Mouse (Mus musculus) kidney, embryonic 14.5 days (tissue): ENCODE results near the gene Gp1ba. TPM values are rescaled to one million over a fixed set of nuclear protein-coding genes. Genes with fewer than 3 reads are reported as not detected.

Source experiments
- ATAC-seq: fragments of 200-750 bp; cut with Nextera tagmentation; 2 replicates; pipeline ENCODE4 v1.8.0; 2017; ENCODE audit warnings: moderate number of reproducible peaks, mild to moderate bottlenecking, moderate TSS enrichment, moderate library complexity; ENCODE audit not compliant: low FRiP score, low TSS enrichment
- H3K27ac ChIP-seq: fragments of 300-500 bp; sonication (generic); 2 replicates; pipeline ENCODE4 v1.5.1; 2014; ENCODE audit warnings: low read depth, mild to moderate bottlenecking, low read length, moderate library complexity, mixed read lengths
- H3K27me3 ChIP-seq: fragments of 300-500 bp; sonication (generic); 2 replicates; pipeline ENCODE4 v1.6.1; 2014; ENCODE audit warnings: mild to moderate bottlenecking, low read length; ENCODE audit not compliant: control insufficient read depth, insufficient read depth
- H3K36me3 ChIP-seq: fragments of 300-500 bp; sonication (generic); 2 replicates; pipeline ENCODE4 v1.6.1; 2014; ENCODE audit warnings: low read length, mixed read lengths; ENCODE audit not compliant: control insufficient read depth, insufficient read depth
- H3K4me1 ChIP-seq: fragments of 300-500 bp; sonication (generic); 2 replicates; pipeline ENCODE4 v1.6.1; 2014; ENCODE audit warnings: low read length, mixed read lengths; ENCODE audit not compliant: control insufficient read depth, insufficient read depth
- H3K4me2 ChIP-seq: fragments of 300-500 bp; sonication (generic); replicated peaks from 2 replicates; pipeline ENCODE4 v1.6.1; 2014; ENCODE audit warnings: low read depth, mild to moderate bottlenecking, low read length
- H3K4me3 ChIP-seq: fragments of 300-500 bp; sonication (generic); 2 replicates; pipeline ENCODE4 v1.5.1; 2014; ENCODE audit warnings: mild to moderate bottlenecking, low read length
- H3K9ac ChIP-seq: fragments of 300-500 bp; sonication (generic); 2 replicates; pipeline ENCODE4 v1.6.1; 2014; ENCODE audit warnings: low read depth, mild to moderate bottlenecking, low read length, moderate library complexity
- H3K9me3 ChIP-seq: fragments of 300-500 bp; sonication (generic); 2 replicates; pipeline ENCODE4 v1.6.1; 2016; ENCODE audit warnings: low read length; ENCODE audit not compliant: control insufficient read depth
- WGBS: fragments of 180-500 bp; shearing (Covaris S2); extraction: QIAGEN DNeasy Blood & Tissue Kit; methylation state at CpG from one replicate; pipeline ENCODE4 v1.1.7; 2014; 5-methylcytosine and 5-hydroxymethylcytosine counted together
- polyA plus RNA-seq: library from polyadenylated mRNA; unstranded; fragments of >200 nt; fragmentation: Nextera tagmentation; extraction: Ambion mirVana; gene quantifications from 2 replicates; pipeline ENCODE4 v1.2.1, GENCODE M21; 2014

The Gp1ba gene
- polyA plus RNA-seq, 1 experiment from 2014 or later: 0.35 TPM

DNA sequence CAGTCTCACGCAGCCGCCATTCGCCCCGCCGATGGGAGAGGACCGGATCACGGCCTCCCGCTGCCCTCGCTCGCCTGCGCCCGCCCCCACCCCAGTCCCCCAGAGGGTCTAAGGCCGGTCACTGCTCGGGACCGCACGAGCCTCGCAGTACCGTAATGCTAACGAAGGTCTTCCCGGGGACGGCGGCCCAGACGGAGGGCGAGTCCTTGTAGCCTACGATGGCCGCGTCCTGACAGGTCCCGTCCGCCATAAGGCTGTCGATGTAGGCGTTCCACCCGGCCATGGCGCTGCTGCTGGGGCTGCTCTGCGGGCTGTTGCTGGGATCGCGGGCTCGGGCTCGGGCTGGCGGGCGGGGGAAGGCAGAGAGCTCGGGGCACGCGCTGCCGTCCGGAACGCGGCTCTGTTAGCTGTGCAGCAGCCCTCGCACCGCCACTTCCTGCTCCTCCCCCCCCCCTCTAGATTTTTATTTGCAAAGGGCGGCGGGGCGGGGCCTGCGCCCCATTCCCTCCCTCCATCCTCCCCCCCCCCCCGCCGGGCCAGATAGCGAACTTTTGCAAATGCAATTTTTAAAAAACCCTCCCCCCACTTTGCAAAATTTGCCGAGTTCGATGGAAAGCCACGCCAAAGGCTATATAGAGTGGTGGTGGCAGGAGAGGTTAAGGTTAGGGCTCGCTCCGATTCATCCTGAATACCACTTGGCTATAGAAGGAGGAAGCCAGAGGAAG lies 15.4 kb downstream of the Gp1ba start, which contains the start of gene Pfn1:
Gene Pfn1 (minus strand): TSS at position 447 of the 725 bp plus-strand sequence.
- H3K36me3 ChIP-seq: peaks cover 36% of the 10 kb centered on the region
- H3K4me2 ChIP-seq: peak within 1 kb of the TSS; percentile 71
- H3K9ac ChIP-seq: peak within 1 kb of the TSS; percentile 95
- peaks cover 46% of the 10 kb centered on the region for H3K4me1 ChIP-seq
- peak within 1 kb of the TSS; percentile 99 for H3K27ac ChIP-seq
- under 1% methylated on average over 60 of the region's 61 CpGs for WGBS
- H3K27me3 ChIP-seq: no peaks in the 10 kb centered on the region
- H3K4me3 ChIP-seq: peak within 1 kb of the TSS; percentile 93
- ATAC-seq: peak; percentile 34
- no peaks in the 10 kb centered on the region for H3K9me3 ChIP-seq

DNA sequence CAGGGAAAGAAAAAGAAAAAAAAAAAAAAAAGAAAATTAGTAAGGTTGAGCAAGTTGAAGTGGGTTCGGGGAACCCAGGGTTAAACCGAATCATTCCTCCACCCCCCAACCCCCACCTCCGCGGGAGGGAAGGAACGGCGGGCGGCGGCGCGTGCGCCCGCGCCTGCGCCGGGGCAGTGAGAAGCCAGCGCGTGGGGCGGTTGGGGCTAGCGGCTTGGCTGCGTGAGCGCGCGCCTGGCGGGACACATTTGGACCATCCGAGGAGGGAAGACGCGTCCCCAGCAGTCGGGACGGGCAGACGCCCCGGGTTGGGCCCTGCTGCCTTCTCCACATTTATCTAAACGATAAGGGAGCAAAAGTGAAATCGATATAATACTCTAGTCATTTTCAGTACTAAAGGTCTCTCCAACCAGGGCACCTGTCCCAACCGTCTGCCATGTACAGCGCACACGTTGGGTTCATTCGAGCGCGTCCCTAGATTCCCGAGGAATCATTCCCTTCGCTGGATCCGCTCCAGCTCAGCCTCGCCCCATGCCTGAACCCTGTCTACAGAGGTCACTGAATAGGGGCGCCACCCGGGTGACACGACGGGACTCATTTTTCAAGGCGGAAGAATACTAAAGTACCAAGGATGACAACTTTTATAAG lies 16.1 kb downstream of the Gp1ba start:
- Histone ChIP-seq H3K9me3 (no peaks in the 10 kb centered on the region), H3K4me2 (peak overlapping the region; percentile 71), H3K27me3 (no peaks in the 10 kb centered on the region), H3K9ac (peak overlapping the region; percentile 95), H3K4me1 (peaks cover 45% of the 10 kb centered on the region), H3K4me3 (peak overlapping the region; percentile 93), H3K36me3 (peaks cover 29% of the 10 kb centered on the region), H3K27ac (peak overlapping the region; percentile 99)
- peak; percentile 45 for ATAC-seq
- under 1% methylated on average over 46 of the region's 48 CpGs for WGBS

DNA sequence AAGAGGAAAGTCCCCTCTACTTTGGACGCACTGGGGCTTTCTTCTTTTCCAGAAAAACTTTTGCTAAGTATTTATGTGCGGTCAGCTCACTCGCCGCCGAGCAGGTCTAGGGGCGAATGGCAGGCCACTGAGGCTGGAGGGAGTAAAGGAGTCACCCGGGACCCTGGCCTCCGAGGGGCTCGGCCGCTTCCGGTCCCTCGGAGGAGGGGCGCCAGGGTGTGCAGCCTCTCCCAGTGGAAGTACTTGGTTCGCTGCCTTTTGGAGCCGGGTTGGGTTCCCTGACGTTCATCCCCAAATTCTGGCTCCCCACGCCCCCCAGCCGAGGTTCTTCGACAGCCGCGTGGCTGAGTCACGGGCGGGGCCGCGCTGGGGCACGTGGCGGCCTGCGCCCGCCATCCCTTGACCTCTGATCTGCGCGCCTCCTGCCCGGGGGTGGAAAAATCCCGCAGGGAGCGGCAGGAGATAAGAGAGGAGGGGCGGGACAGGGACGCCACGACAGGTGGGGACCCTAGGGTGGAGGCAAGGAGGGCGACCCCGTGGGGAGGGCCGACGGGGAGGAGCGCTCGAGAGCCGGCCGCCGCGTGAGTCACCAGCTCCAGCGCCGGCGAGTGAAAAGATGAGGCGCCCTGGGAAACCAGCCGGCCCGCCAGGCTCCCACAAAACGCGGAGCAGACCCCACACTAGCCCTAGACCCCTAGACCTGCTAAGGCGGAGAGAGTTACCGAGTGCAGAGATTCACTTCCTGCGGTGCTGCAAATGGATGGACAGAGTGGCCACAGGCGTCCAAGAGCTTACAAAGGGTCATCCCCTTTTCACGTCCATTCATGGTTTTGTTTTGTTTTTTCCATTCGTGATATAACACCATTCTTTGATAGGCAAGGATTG lies 16.9 kb downstream of the Gp1ba start:
- WGBS: under 1% methylated on average over 61 of the region's 61 CpGs
- Histone ChIP-seq H3K27me3 (no peaks in the 10 kb centered on the region), H3K9me3 (no peaks in the 10 kb centered on the region), H3K36me3 (peaks cover 23% of the 10 kb centered on the region), H3K9ac (peak overlapping the region; percentile 95), H3K4me1 (peaks cover 44% of the 10 kb centered on the region), H3K4me3 (peak overlapping the region; percentile 93), H3K4me2 (peak overlapping the region; percentile 71), H3K27ac (peak overlapping the region; percentile 99)
- peak; percentile 51 for ATAC-seq

DNA sequence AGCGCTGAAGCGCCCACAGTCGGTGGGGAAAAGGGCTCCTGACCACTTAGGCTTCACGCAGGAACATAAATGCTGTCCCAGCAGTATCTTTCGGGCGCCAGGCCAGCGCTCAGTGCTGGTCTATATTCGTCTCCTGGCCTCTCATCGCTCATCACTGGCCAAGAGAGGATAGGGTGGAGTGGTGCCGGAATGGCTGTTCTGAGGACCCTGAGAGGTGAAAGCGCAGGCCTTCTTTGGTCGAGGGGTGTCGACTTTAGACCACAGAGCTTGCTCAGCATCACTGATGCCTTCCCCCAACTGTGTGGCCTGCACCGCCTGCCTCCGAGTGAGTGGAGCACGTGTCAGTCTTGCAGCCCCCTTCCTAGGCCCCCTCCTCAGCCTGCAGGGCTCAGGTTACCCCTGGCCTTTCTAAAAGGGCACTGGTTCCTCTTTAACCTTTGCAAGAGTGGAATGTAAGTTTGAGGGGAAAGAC lies 17.6 kb downstream of the Gp1ba start:
- peaks cover 37% of the 10 kb centered on the region for H3K4me1 ChIP-seq
- no peaks in the 10 kb centered on the region for H3K9me3 ChIP-seq
- peak overlapping the region; percentile 99 for H3K27ac ChIP-seq
- peak overlapping the region; percentile 95 for H3K9ac ChIP-seq
- H3K27me3 ChIP-seq: no peaks in the 10 kb centered on the region
- H3K4me2 ChIP-seq: peak overlapping the region; percentile 71
- WGBS: 5% methylated on average over 16 of the region's 16 CpGs
- H3K36me3 ChIP-seq: peaks cover 20% of the 10 kb centered on the region
- 0 out of 2 replicates have a peak, but pooled peaks have one; percentile 7 for ATAC-seq
- H3K4me3 ChIP-seq: peak overlapping the region; percentile 93

DNA sequence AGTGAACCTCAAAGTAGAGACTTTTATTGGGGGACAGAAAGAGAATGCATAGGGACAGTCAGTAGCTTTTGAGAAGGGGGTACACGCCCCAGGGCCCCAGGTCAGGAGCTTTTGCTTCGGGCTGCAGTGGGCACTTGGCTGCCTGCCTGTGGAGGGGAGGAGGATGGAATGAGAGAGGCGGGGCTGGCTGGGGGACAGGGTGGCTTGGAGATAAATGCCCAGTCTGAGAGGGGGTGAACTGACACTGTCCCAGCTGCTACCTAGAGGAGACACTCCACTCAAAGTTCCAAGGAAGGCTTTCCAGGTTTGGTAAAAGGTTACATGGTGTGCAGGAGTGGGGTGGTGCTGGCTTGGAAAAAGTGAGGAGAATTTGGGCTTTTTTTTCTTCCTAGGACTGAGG lies 18.0 kb downstream of the Gp1ba start, which contains the start of gene Eno3:
Gene Eno3 (plus strand): TSS at position 239 of the 400 bp plus-strand sequence.
- Histone ChIP-seq H3K4me2 (peak within 1 kb of the TSS; percentile 71), H3K9ac (peak within 1 kb of the TSS; percentile 95), H3K4me3 (peak within 1 kb of the TSS; percentile 93), H3K9me3 (no peaks in the 10 kb centered on the region), H3K4me1 (peaks cover 34% of the 10 kb centered on the region), H3K36me3 (peaks cover 19% of the 10 kb centered on the region), H3K27ac (peak within 1 kb of the TSS; percentile 99), H3K27me3 (no peaks in the 10 kb centered on the region)
- no peak; the same call in 1 of the 2 replicates for ATAC-seq
- 7% methylated on average over 3 of the region's 3 CpGs for WGBS

DNA sequence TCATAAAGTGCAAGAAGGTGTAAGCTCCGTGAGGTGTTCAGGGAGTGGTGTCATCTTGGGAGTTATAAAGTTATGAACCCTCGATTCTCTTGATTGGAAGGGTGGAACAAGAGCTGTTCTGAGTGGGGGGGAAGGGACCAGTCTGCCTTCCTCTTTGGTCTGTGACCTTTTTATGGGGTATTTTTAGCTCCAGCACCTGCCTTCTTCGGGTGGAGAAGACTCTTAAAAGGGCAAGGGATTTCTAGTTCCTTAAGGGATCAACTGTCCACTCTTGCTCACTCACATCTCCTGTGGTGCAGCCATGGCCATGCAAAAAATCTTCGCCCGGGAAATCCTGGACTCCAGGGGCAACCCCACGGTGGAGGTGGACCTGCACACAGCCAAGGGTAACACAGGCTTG lies 18.7 kb downstream of the Gp1ba start:
- Histone ChIP-seq H3K27ac (no peak overlapping the region; the same call in 1 of the 2 replicates), H3K27me3 (no peaks in the 10 kb centered on the region), H3K36me3 (peaks cover 19% of the 10 kb centered on the region), H3K4me1 (peaks cover 28% of the 10 kb centered on the region), H3K9ac (peak overlapping the region; percentile 28; the same call in 1 of the 2 replicates), H3K4me2 (peak overlapping the region; percentile 71), H3K9me3 (no peaks in the 10 kb centered on the region), H3K4me3 (0 out of 2 replicates have a peak overlapping the region, but pooled peaks have one; percentile 3)
- no peak for ATAC-seq
- 30% methylated on average over 6 of the region's 6 CpGs for WGBS

DNA sequence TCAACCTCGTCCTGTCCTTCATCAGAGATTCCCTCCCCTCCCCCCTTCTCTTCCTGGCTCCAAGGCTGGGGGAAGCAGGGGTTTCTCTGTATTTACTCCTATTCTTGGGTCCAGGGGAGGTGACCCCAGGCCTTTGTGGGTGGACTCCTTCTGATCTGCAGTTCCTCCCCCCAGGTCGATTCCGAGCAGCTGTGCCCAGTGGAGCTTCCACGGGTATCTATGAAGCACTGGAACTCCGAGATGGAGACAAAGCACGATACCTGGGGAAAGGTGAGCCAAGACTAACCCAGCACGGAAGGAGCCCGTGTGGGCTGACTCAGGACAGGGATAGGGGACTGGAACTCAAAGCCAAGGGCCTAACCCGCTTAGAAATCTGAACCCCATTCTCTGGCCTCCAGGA lies 19.1 kb downstream of the Gp1ba start:
- WGBS: 35% methylated on average over 9 of the region's 9 CpGs
- Histone ChIP-seq H3K4me2 (peak overlapping the region; percentile 29; the same call in 1 of the 2 replicates), H3K27ac (no peak overlapping the region), H3K27me3 (no peaks in the 10 kb centered on the region), H3K4me3 (no peak overlapping the region), H3K4me1 (peaks cover 24% of the 10 kb centered on the region), H3K9ac (peak overlapping the region; percentile 28; the same call in 1 of the 2 replicates), H3K9me3 (no peaks in the 10 kb centered on the region), H3K36me3 (peaks cover 19% of the 10 kb centered on the region; the same call in 1 of the 2 replicates)
- ATAC-seq: no peak

DNA sequence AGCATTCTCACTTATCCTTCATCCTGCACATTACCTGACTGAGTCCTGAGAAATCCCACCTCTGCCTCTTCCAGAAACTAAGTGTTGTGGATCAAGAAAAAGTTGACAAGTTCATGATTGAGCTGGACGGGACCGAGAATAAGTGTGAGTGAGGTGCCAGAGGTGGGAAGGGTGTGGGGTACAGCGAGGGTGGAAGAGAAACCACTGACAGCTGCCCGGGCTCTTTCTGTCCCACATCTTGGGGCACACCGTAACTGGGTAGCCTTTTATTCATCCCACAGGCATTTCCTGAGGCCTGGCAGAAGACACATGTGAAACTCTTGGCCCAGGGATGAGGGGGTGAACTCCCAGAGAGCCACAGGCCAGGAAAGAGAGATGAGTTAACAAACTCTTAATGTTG lies 19.6 kb downstream of the Gp1ba start:
- Histone ChIP-seq H3K36me3 (peaks cover 25% of the 10 kb centered on the region; the same call in 1 of the 2 replicates), H3K9ac (peak overlapping the region; percentile 28; the same call in 1 of the 2 replicates), H3K27me3 (no peaks in the 10 kb centered on the region), H3K4me1 (peaks cover 23% of the 10 kb centered on the region), H3K9me3 (no peaks in the 10 kb centered on the region), H3K27ac (no peak overlapping the region), H3K4me3 (no peak overlapping the region), H3K4me2 (no peak overlapping the region)
- ATAC-seq: no peak
- WGBS: 83% methylated on average over 5 of the region's 5 CpGs
